Mouse (Mus musculus): ENCODE results near the gene Wnt10a.

GRCm38 (mm10) chr1:74830061-74830460 is 38.7 kb downstream of the Wnt10a start:
- no peak for TF ChIP-seq CTCF (IDR thresholded peaks at IDR 0.05; ENCODE audit: low read depth)
- TF ChIP-seq EP300 (IDR thresholded peaks at IDR 0.05; ENCODE audit: low read depth) = no peak

All from liver, embryonic 14.5 days (tissue).